Mouse (Mus musculus): Measurements from ENCODE around the gene Rhox2b.
"Not testable (repeated sequence)": the region's sequence is repeated elsewhere in the genome, so short reads cannot be mapped to it uniquely, and the experiment has no call there.

Gene Rhox2b

DNA sequence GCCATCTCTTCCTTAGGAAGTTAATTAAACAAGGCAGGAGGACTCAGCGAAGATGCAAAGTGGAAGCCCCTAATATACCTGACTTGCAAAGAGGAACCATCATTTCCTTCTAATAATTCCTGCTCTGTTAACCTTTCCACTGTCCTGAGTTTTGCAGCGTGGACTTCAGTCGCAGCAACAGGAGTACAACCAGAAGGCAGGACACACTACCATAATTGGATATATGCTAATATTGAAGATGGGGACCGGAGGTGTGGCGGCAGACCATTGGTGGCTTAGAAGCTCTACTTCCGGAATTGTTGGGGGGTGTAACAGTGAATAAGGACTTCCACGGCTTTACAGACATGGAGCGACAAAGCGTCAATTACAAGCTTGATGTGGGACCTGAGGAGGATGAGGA lies at the start of gene Rhox2b:
Rhox2b (plus strand) TSS at position 301 of the 400 bp plus-strand sequence.
- not testable (repeated sequence) for DNase-seq (ENCODE audit: low spot score in 2 of 2)

DNA sequence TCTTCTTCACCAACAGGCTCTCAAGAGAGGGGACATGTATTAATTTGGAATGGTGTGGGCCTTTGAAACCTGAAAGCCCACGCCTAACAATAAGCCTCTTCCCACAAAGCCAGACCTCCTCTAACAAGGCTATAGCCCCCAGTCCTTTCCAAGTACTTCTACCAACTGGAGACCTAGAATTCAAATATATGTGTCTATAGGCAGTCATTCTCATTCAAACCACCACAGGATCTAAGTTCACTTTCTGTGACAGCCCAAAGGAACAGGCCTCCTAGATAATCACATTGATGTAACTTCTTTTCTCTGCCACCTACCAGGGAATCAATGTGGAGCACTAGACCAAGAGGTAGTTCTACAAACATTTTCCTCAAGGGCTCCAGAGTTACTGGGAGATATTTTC lies 32.1 kb upstream of the Rhox2b start, which contains the start of gene Rhox3a2:
Rhox3a2 (plus strand) TSS at position 301 of the 400 bp plus-strand sequence.
- DNase-seq (ENCODE audit: low spot score in 2 of 2) = not testable (repeated sequence)

- not testable (repeated sequence) for DNase-seq (ENCODE audit: low spot score in 2 of 2)
These were observed 21.3 kb upstream of the Rhox2b start, which contains the start of gene Rhox4a2 for GRCm38 (mm10) chrX:37390548-37390947. Rhox4a2 (plus strand) TSS chrX:37390848.

GRCm38 (mm10) chrX:37432194-37432593 lies 20.3 kb downstream of the Rhox2b start, which contains the start of gene Rhox4b:
Rhox4b (plus strand) TSS chrX:37432494.
- not testable (repeated sequence) for DNase-seq (ENCODE audit: low spot score in 2 of 2)

- DNase-seq (ENCODE audit: low spot score in 2 of 2) = not testable (repeated sequence)
These were observed 41.5 kb downstream of the Rhox2b start, which contains the start of gene Rhox2c for GRCm38 (mm10) chrX:37453380-37453779. Rhox2c (plus strand) TSS chrX:37453680.

- DNase-seq (ENCODE audit: low spot score in 2 of 2) = not testable (repeated sequence)
These were observed 46.4 kb downstream of the Rhox2b start, which contains the start of gene Rhox3c for GRCm38 (mm10) chrX:37458285-37458684. Rhox3c (plus strand) TSS chrX:37458585.
